Mouse (Mus musculus) heart, postnatal 0 days (tissue): ENCODE data around the gene Sstr1.

Experiments used
- CTCF ChIP-seq: IDR thresholded peaks from 2 replicates; pipeline ENCODE4 v1.5.1; 2016; ENCODE audit warnings: antibody characterized with exemption, control low read depth, low read depth
- EP300 ChIP-seq: IDR thresholded peaks from 2 replicates; pipeline ENCODE4 v1.6.1; 2016; ENCODE audit warnings: antibody characterized with exemption, low read depth

DNA sequence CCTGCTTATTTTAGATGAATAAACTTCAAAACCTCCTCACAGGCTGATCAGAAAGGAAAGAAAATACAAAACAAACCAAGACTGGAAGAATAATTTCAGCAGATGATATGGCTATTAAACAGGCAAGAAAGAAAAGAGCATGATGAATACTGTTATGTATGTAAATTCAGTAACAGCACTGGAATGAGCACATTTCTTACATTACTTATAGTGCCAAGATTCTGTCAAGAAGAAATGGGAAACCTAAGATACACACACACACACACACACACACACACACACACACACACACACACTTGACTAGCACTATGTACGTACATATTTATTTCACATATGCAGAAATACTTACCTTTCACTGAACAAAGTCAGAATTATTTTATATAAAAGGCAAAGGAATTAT is 40.3 kb downstream of the Sstr1 start:
- TF ChIP-seq CTCF: no peak
- no peak for TF ChIP-seq EP300
